Mouse (Mus musculus) heart, embryonic 15.5 days (tissue): ENCODE results near the gene Kcnj12. TPM values are rescaled to one million over a fixed set of nuclear protein-coding genes. Genes with fewer than 3 reads are reported as not detected.
A peak's percentile ranks its signal among the peaks of the same experiment; 100 is the strongest.

ENCODE experiments used
- ATAC-seq: fragments of 200-750 bp; cut with Nextera tagmentation; replicated peaks from 2 replicates; pipeline ENCODE4 v1.8.0; 2017; ENCODE audit warnings: low read depth, moderate TSS enrichment; ENCODE audit not compliant: insufficient number of reproducible peaks, insufficient read depth, low FRiP score
- H3K27ac ChIP-seq: fragments of 300-500 bp; sonication (generic); 2 replicates; pipeline ENCODE4 v1.5.1; 2015; ENCODE audit warnings: mild to moderate bottlenecking, inconsistent platforms
- H3K27me3 ChIP-seq: fragments of 300-500 bp; sonication (generic); 2 replicates; pipeline ENCODE4 v1.6.1; 2015; ENCODE audit warnings: inconsistent platforms
- H3K36me3 ChIP-seq: fragments of 300-500 bp; sonication (generic); 2 replicates; pipeline ENCODE4 v1.6.1; 2015; ENCODE audit warnings: mild to moderate bottlenecking, inconsistent platforms
- H3K4me1 ChIP-seq: fragments of 300-500 bp; sonication (generic); replicated peaks from 2 replicates; pipeline ENCODE4 v1.6.1; 2015; ENCODE audit warnings: inconsistent platforms
- H3K4me2 ChIP-seq: fragments of 300-500 bp; sonication (generic); 2 replicates; pipeline ENCODE4 v1.6.1; 2015; ENCODE audit warnings: inconsistent platforms, mild to moderate bottlenecking, moderate library complexity
- H3K4me3 ChIP-seq: fragments of 300-500 bp; sonication (generic); 2 replicates; pipeline ENCODE4 v1.5.1; 2015; ENCODE audit warnings: mild to moderate bottlenecking, inconsistent platforms
- H3K9ac ChIP-seq: fragments of 300-500 bp; sonication (generic); 2 replicates; pipeline ENCODE4 v1.6.1; 2015; ENCODE audit warnings: mild to moderate bottlenecking, inconsistent platforms
- H3K9me3 ChIP-seq: fragments of 300-500 bp; sonication (generic); replicated peaks from 2 replicates; pipeline ENCODE4 v1.6.1; 2016; ENCODE audit warnings: inconsistent platforms
- WGBS: fragments of 180-500 bp; shearing (Covaris S2); methylation state at CpG from one replicate; pipeline ENCODE4 v1.1.7; 2015; ENCODE audit warnings: mixed read lengths; 5-methylcytosine and 5-hydroxymethylcytosine counted together
- polyA plus RNA-seq: library from polyadenylated mRNA; unstranded; fragments of >200 nt; fragmentation: Nextera tagmentation; extraction: Ambion mirVana; gene quantifications from 2 replicates; pipeline ENCODE4 v1.2.1, GENCODE M21; 2015

Gene Kcnj12
- polyA plus RNA-seq, 1 experiment from 2014 or later, result 5.5 TPM

- no peak for ATAC-seq
- WGBS, result 81% methylated on average over 18 of the region's 18 CpGs
- Histone ChIP-seq H3K27ac (no peak overlapping the region), H3K4me3 (no peak overlapping the region), H3K27me3 (no peaks in the 10 kb centered on the region), H3K9me3 (no peaks in the 10 kb centered on the region), H3K4me1 (peaks cover 25% of the 10 kb centered on the region), H3K36me3 (no peaks in the 10 kb centered on the region), H3K4me2 (no peak overlapping the region), H3K9ac (no peak overlapping the region)
Observed at GRCm38 (mm10) chr11:61062548-61063461, 40.4 kb downstream of the Kcnj12 start.

- Histone ChIP-seq H3K36me3 (no peaks in the 10 kb centered on the region), H3K27me3 (no peaks in the 10 kb centered on the region), H3K4me2 (no peak overlapping the region), H3K9ac (no peak overlapping the region), H3K4me1 (peaks cover 30% of the 10 kb centered on the region), H3K4me3 (no peak overlapping the region), H3K9me3 (no peaks in the 10 kb centered on the region), H3K27ac (no peak overlapping the region)
- WGBS, result 85% methylated on average over 6 of the region's 6 CpGs
- ATAC-seq, result no peak
Observed at GRCm38 (mm10) chr11:61063503-61063902, 41.1 kb downstream of the Kcnj12 start.

- 86% methylated on average over 6 of the region's 6 CpGs for WGBS
- Histone ChIP-seq H3K9ac (no peak overlapping the region), H3K4me2 (no peak overlapping the region), H3K27ac (no peak overlapping the region), H3K9me3 (no peaks in the 10 kb centered on the region), H3K27me3 (no peaks in the 10 kb centered on the region), H3K4me1 (peaks cover 28% of the 10 kb centered on the region), H3K4me3 (no peak overlapping the region), H3K36me3 (no peaks in the 10 kb centered on the region)
- ATAC-seq, result no peak
Observed at GRCm38 (mm10) chr11:61065620-61066019, 43.3 kb downstream of the Kcnj12 start.

GRCm38 (mm10) chr11:61067133-61067835 is 44.9 kb downstream of the Kcnj12 start:
- H3K36me3 ChIP-seq, result no peaks in the 10 kb centered on the region
- WGBS, result 83% methylated on average over 9 of the region's 9 CpGs
- no peak overlapping the region for H3K27ac ChIP-seq
- no peaks in the 10 kb centered on the region for H3K27me3 ChIP-seq
- H3K4me2 ChIP-seq, result no peak overlapping the region
- H3K9me3 ChIP-seq, result no peaks in the 10 kb centered on the region
- no peak for ATAC-seq
- H3K4me1 ChIP-seq, result peaks cover 26% of the 10 kb centered on the region
- no peak overlapping the region for H3K4me3 ChIP-seq
- H3K9ac ChIP-seq, result no peak overlapping the region

- no peaks in the 10 kb centered on the region for H3K27me3 ChIP-seq
- H3K27ac ChIP-seq, result peak overlapping the region; percentile 39
- peaks cover 29% of the 10 kb centered on the region for H3K4me1 ChIP-seq
- H3K36me3 ChIP-seq, result no peaks in the 10 kb centered on the region
- no peak overlapping the region for H3K4me3 ChIP-seq
- H3K9me3 ChIP-seq, result no peaks in the 10 kb centered on the region
- no peak for ATAC-seq
- no peak overlapping the region for H3K4me2 ChIP-seq
- 50% methylated on average over 10 of the region's 10 CpGs for WGBS
- H3K9ac ChIP-seq, result no peak overlapping the region
Observed at GRCm38 (mm10) chr11:61068866-61069265, 46.5 kb downstream of the Kcnj12 start.

- no peak overlapping the region for H3K27ac ChIP-seq
- H3K4me3 ChIP-seq, result no peak overlapping the region
- ATAC-seq, result no peak
- peaks cover 29% of the 10 kb centered on the region for H3K4me1 ChIP-seq
- WGBS, result 94% methylated on average over 18 of the region's 18 CpGs
- H3K36me3 ChIP-seq, result no peaks in the 10 kb centered on the region
- H3K4me2 ChIP-seq, result no peak overlapping the region
- H3K27me3 ChIP-seq, result no peaks in the 10 kb centered on the region
- no peak overlapping the region for H3K9ac ChIP-seq
- no peaks in the 10 kb centered on the region for H3K9me3 ChIP-seq
Observed at GRCm38 (mm10) chr11:61069645-61070044, 47.3 kb downstream of the Kcnj12 start.

GRCm38 (mm10) chr11:61074646-61075317 is 52.4 kb downstream of the Kcnj12 start:
- Histone ChIP-seq H3K9ac (no peak overlapping the region), H3K27me3 (0 out of 2 replicates have a peak, but pooled peaks cover 3% of the 10 kb centered on the region), H3K4me2 (no peak overlapping the region), H3K4me1 (peaks cover 28% of the 10 kb centered on the region), H3K9me3 (no peaks in the 10 kb centered on the region), H3K27ac (no peak overlapping the region), H3K36me3 (no peaks in the 10 kb centered on the region), H3K4me3 (no peak overlapping the region)
- no peak for ATAC-seq
- 76% methylated on average over 5 of the region's 5 CpGs for WGBS

GRCm38 (mm10) chr11:61075361-61076326 is 53.3 kb downstream of the Kcnj12 start:
- H3K4me2 ChIP-seq, result no peak overlapping the region
- H3K4me3 ChIP-seq, result no peak overlapping the region
- no peaks in the 10 kb centered on the region for H3K36me3 ChIP-seq
- no peak for ATAC-seq
- no peak overlapping the region for H3K27ac ChIP-seq
- H3K9me3 ChIP-seq, result no peaks in the 10 kb centered on the region
- H3K4me1 ChIP-seq, result peaks cover 22% of the 10 kb centered on the region
- 0 out of 2 replicates have a peak, but pooled peaks cover 3% of the 10 kb centered on the region for H3K27me3 ChIP-seq
- 48% methylated on average over 15 of the region's 15 CpGs for WGBS
- no peak overlapping the region for H3K9ac ChIP-seq

GRCm38 (mm10) chr11:61081624-61082023 is 59.3 kb downstream of the Kcnj12 start:
- WGBS, result 85% methylated on average over 2 of the region's 2 CpGs
- Histone ChIP-seq H3K4me2 (no peak overlapping the region), H3K4me3 (no peak overlapping the region), H3K9me3 (no peaks in the 10 kb centered on the region), H3K9ac (no peak overlapping the region), H3K4me1 (no peaks in the 10 kb centered on the region), H3K27me3 (peaks cover 6% of the 10 kb centered on the region; the same call in 1 of the 2 replicates), H3K36me3 (no peaks in the 10 kb centered on the region), H3K27ac (no peak overlapping the region)
- no peak for ATAC-seq

GRCm38 (mm10) chr11:61090195-61090594 is 67.8 kb downstream of the Kcnj12 start:
- Histone ChIP-seq H3K4me2 (no peak overlapping the region), H3K9me3 (no peaks in the 10 kb centered on the region), H3K27me3 (no peaks in the 10 kb centered on the region), H3K4me3 (no peak overlapping the region), H3K9ac (no peak overlapping the region), H3K4me1 (no peaks in the 10 kb centered on the region), H3K36me3 (no peaks in the 10 kb centered on the region), H3K27ac (no peak overlapping the region)
- 81% methylated on average over 7 of the region's 7 CpGs for whole genome bisulfite sequencing
- ATAC-seq, result no peak
